Mouse (Mus musculus): ENCODE data around the gene Samd4. TPM values are rescaled to one million over a fixed set of nuclear protein-coding genes. Genes with fewer than 3 reads are reported as not detected.
A peak's percentile ranks its signal among the peaks of the same experiment; 100 is the strongest.

Gene Samd4
- polyA plus RNA-seq, 1 experiment from 2014 or later: 4.5 TPM

GRCm38 (mm10) chr14:46968046-46968445 lies 85.4 kb downstream of the Samd4 start:
- peak overlapping the region; percentile 41; the same call in 1 of the 2 replicates for H3K27ac ChIP-seq
- H3K27me3 ChIP-seq (ENCODE audit: insufficient read depth, poor library complexity, severe bottlenecking): peaks cover 3% of the 10 kb centered on the region; the same call in 1 of the 2 replicates
- H3K9me3 ChIP-seq: no peaks in the 10 kb centered on the region
- H3K4me1 ChIP-seq (replicated peaks): peaks cover 33% of the 10 kb centered on the region
- no peaks in the 10 kb centered on the region for H3K36me3 ChIP-seq
- WGBS: 71% methylated on average over 11 of the region's 11 CpGs
- no peak overlapping the region for H3K4me3 ChIP-seq
- DNase-seq (ENCODE audit: low spot score): no peak

GRCm38 (mm10) chr14:46970673-46971072 lies 88.0 kb downstream of the Samd4 start:
- peaks cover 3% of the 10 kb centered on the region; the same call in 1 of the 2 replicates for H3K27me3 ChIP-seq (ENCODE audit: insufficient read depth, poor library complexity, severe bottlenecking)
- DNase-seq (ENCODE audit: low spot score): no peak

DNA sequence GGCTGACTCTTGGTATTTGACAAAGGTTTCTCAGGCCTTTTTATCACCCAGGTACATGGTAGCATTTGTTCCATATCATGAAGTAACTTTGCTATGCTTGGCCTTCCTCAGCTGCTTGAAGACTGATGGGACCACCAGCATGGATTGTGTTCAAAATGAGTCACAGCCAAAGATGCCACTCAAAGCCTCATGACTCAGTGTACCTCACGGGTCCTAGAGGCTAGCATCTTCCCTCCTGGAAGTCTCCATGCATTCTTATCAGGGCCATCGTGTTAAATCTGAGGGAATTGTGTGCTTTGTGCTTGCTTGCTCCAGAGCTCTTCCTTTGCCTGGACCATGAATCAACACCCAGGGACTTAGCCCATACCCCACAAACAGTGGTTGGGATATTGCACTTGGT lies 89.1 kb downstream of the Samd4 start:
- Histone ChIP-seq H3K36me3 (no peaks in the 10 kb centered on the region), H3K9me3 (no peaks in the 10 kb centered on the region), H3K27me3 (ENCODE audit: insufficient read depth, poor library complexity, severe bottlenecking) (peaks cover 3% of the 10 kb centered on the region; the same call in 1 of the 2 replicates), H3K27ac (no peak overlapping the region), H3K4me3 (no peak overlapping the region), H3K4me1 (replicated peaks) (peaks cover 24% of the 10 kb centered on the region)
- no peak for DNase-seq (ENCODE audit: low spot score)
- 87% methylated on average over 2 of the region's 2 CpGs for WGBS

More at GRCm38 (mm10) chr14:46970673-46971072, 88.0 kb downstream of the Samd4 start:
- Histone ChIP-seq H3K27ac (no peak overlapping the region), H3K9me3 (no peaks in the 10 kb centered on the region), H3K4me3 (no peak overlapping the region), H3K4me1 (replicated peaks) (peaks cover 31% of the 10 kb centered on the region), H3K36me3 (no peaks in the 10 kb centered on the region)
- 91% methylated on average over 3 of the region's 3 CpGs for WGBS

- Histone ChIP-seq H3K9me3 (no peaks in the 10 kb centered on the region), H3K4me3 (no peak overlapping the region), H3K36me3 (no peaks in the 10 kb centered on the region), H3K4me1 (replicated peaks) (peaks cover 22% of the 10 kb centered on the region), H3K27ac (no peak overlapping the region), H3K27me3 (ENCODE audit: insufficient read depth, poor library complexity, severe bottlenecking) (no peaks in the 10 kb centered on the region)
- DNase-seq (ENCODE audit: low spot score): no peak
- WGBS: 72% methylated on average over 9 of the region's 9 CpGs
These were observed 92.2 kb downstream of the Samd4 start for GRCm38 (mm10) chr14:46974874-46975273.

DNA sequence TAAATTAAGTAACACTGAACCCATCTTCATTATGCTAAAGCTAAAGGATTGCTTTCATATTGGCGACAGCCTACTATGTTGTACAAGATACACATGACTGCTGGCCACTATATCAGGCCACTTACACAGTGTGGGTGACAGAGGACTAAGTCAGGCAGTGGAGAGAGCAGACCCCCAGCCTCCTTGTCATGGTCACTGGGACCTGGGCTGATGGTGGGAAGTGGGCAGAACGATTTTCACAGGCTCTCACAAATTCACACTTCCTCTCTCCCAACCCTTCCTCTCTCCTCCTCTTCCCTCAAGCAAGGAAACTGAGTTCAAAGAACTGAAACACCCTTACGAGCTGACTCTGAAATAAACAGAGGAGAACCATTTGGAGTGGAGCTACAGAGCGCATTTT lies 93.3 kb downstream of the Samd4 start:
- Histone ChIP-seq H3K4me3 (no peak overlapping the region), H3K36me3 (no peaks in the 10 kb centered on the region), H3K27me3 (ENCODE audit: insufficient read depth, poor library complexity, severe bottlenecking) (no peaks in the 10 kb centered on the region), H3K9me3 (no peaks in the 10 kb centered on the region), H3K27ac (no peak overlapping the region), H3K4me1 (replicated peaks) (peaks cover 22% of the 10 kb centered on the region)
- no peak for DNase-seq (ENCODE audit: low spot score)
- WGBS: 85% methylated on average over 4 of the region's 4 CpGs

DNA sequence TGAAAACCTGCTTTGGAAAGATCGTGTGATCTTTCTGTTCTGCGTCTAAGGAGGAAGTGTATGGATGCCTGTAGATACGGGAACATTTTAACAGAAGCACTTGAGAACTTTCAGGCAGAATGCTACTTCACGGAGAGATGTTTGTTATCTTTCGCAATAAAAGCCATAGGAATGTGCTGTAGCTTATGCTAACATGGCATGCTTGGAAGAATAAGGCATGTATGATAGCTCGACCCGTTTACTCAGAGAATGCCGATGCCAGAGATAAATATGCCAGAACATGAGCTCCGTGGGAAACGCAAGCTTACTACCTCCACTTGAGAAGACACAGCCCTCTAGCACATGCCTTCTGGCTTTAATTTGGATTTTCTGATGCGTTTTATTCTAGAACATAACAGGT lies 94.1 kb downstream of the Samd4 start:
- Histone ChIP-seq H3K4me1 (replicated peaks) (peaks cover 26% of the 10 kb centered on the region), H3K4me3 (no peak overlapping the region), H3K36me3 (no peaks in the 10 kb centered on the region), H3K27ac (no peak overlapping the region), H3K27me3 (ENCODE audit: insufficient read depth, poor library complexity, severe bottlenecking) (no peaks in the 10 kb centered on the region), H3K9me3 (no peaks in the 10 kb centered on the region)
- no peak for DNase-seq (ENCODE audit: low spot score)
- WGBS: 88% methylated on average over 11 of the region's 11 CpGs

GRCm38 (mm10) chr14:46977660-46978059 lies 95.0 kb downstream of the Samd4 start:
- WGBS: 65% methylated on average over 10 of the region's 10 CpGs
- H3K27ac ChIP-seq: no peak overlapping the region
- no peaks in the 10 kb centered on the region for H3K9me3 ChIP-seq
- peaks cover 33% of the 10 kb centered on the region for H3K4me1 ChIP-seq (replicated peaks)
- no peak overlapping the region for H3K4me3 ChIP-seq
- no peaks in the 10 kb centered on the region for H3K36me3 ChIP-seq
- no peak for DNase-seq (ENCODE audit: low spot score)
- H3K27me3 ChIP-seq (ENCODE audit: insufficient read depth, poor library complexity, severe bottlenecking): no peaks in the 10 kb centered on the region

DNA sequence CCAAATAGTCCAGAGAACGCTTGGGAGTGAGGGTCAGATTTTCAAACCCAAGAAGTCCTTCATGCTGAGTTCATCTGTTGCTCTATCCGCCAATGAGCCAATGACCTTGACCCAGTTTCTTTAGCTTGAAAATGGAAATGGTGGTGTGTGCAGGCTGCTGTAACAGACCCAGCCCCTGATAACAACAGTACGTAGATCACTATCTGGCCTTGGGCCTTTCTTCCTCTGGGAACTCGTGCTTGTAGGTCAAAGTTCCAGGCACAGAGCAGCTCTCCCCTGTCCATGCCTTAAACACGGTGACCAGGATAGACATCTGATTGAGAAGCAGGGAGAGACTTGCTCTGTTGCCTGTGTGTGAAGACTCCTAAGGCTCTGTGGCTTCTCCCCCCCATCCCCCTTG lies 96.5 kb downstream of the Samd4 start:
- 76% methylated on average over 5 of the region's 5 CpGs for WGBS
- Histone ChIP-seq H3K27ac (no peak overlapping the region), H3K9me3 (no peaks in the 10 kb centered on the region), H3K27me3 (ENCODE audit: insufficient read depth, poor library complexity, severe bottlenecking) (no peaks in the 10 kb centered on the region; the same call in 1 of the 2 replicates), H3K4me3 (no peak overlapping the region), H3K36me3 (no peaks in the 10 kb centered on the region), H3K4me1 (replicated peaks) (peaks cover 31% of the 10 kb centered on the region)
- no peak for DNase-seq (ENCODE audit: low spot score)

DNA sequence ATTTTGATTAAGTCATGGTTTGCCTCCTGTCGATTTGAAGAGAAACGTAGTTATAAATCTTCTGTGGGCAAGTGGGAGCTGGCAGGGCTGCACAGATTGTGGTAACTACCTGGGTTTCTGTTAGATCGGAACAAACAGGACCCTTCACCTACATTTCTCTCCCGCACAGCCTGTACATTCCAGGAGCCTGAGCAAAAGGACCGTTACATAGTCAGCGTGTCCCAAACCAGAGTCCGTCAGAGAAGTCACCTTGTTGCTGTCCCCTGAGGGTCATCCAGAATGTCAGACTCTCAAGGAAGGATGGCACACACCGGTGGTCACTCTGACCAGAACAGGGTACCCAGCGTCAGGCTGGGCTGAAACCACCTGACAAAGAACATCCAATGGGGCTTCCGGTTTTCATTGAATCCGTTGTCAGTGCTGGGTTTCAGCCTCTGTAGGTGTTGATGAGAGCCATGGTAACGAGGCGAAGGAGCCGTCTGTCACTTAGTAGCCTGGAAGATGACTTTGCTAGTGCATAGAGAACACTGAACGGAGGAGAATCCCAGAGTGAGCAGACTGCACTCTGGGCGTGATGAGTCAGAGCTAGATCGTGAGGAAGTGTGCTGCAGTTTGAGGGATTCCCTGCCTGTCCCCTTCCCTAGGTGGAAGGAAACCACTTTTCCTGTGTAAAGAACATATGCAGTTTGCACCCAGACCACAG lies 98.2 kb downstream of the Samd4 start:
- 82% methylated on average over 17 of the region's 17 CpGs for WGBS
- H3K4me1 ChIP-seq (replicated peaks): peaks cover 36% of the 10 kb centered on the region

DNA sequence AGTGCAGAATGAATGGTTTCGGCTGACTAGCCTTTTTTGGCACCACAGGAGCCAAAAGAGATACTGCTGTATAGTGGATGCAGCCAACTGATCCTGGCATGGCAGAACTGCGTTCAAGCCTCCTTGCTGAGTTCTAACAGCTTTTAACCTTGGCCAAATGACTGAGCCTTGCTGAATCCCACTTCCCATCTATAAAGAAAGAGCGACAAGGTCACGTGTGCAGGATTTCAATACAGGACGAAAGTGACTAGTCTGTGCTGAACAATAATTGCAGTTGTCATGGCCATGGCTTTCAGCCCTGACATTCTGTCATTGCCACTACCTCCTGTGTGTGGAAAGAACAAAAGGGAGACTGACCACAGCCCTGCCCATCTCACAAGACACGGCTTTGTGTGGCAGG lies 99.5 kb downstream of the Samd4 start:
- WGBS: 70% methylated on average over 6 of the region's 6 CpGs
- Histone ChIP-seq H3K9me3 (no peaks in the 10 kb centered on the region), H3K4me3 (no peak overlapping the region), H3K36me3 (no peaks in the 10 kb centered on the region), H3K27me3 (ENCODE audit: insufficient read depth, poor library complexity, severe bottlenecking) (no peaks in the 10 kb centered on the region; the same call in 1 of the 2 replicates), H3K27ac (no peak overlapping the region), H3K4me1 (replicated peaks) (peaks cover 32% of the 10 kb centered on the region)
- no peak for DNase-seq (ENCODE audit: low spot score)

More for the DNA sequence above, 98.2 kb downstream of the Samd4 start:
- H3K9me3 ChIP-seq: no peaks in the 10 kb centered on the region
- no peak overlapping the region for H3K27ac ChIP-seq
- H3K36me3 ChIP-seq: no peaks in the 10 kb centered on the region
- no peak for DNase-seq (ENCODE audit: low spot score)
- no peaks in the 10 kb centered on the region; the same call in 1 of the 2 replicates for H3K27me3 ChIP-seq (ENCODE audit: insufficient read depth, poor library complexity, severe bottlenecking)
- H3K4me3 ChIP-seq: no peak overlapping the region

- H3K36me3 ChIP-seq: no peaks in the 10 kb centered on the region
- peaks cover 31% of the 10 kb centered on the region for H3K4me1 ChIP-seq (replicated peaks)
- no peaks in the 10 kb centered on the region for H3K9me3 ChIP-seq
- peak overlapping the region; percentile 56 for H3K27ac ChIP-seq
- H3K4me3 ChIP-seq: no peak overlapping the region
- 60% methylated on average over 8 of the region's 8 CpGs for WGBS
- H3K27me3 ChIP-seq (ENCODE audit: insufficient read depth, poor library complexity, severe bottlenecking): no peaks in the 10 kb centered on the region; the same call in 1 of the 2 replicates
- DNase-seq (ENCODE audit: low spot score): no peak
These were observed 102.0 kb downstream of the Samd4 start for GRCm38 (mm10) chr14:46984542-46985125.

GRCm38 (mm10) chr14:46989694-46990093 lies 107.0 kb downstream of the Samd4 start:
- Histone ChIP-seq H3K36me3 (no peaks in the 10 kb centered on the region), H3K4me3 (peak overlapping the region; percentile 20; the same call in 1 of the 2 replicates), H3K27ac (peak overlapping the region; percentile 80), H3K27me3 (ENCODE audit: insufficient read depth, poor library complexity, severe bottlenecking) (no peaks in the 10 kb centered on the region), H3K4me1 (replicated peaks) (peaks cover 34% of the 10 kb centered on the region), H3K9me3 (no peaks in the 10 kb centered on the region)
- DNase-seq (ENCODE audit: low spot score): peak; percentile 56
- 30% methylated on average over 4 of the region's 4 CpGs for WGBS

DNA sequence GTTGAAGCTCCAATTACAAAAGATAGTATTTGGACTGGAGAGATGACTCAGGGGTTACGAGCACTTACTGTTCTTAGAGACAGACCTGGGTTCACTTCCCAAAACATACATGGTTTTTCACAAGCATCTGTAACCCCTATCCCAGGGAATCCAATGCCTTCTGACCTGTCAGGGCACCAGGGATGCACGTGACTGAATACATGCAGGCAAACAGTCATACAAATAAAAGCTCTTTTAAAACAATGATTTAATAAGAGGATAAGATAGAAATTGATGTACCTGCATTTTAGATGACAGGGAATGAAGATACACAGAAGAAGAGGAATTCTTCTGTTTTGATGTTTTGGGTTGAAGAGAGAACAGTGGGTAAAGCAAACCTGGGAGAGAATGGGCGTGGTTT lies 107.8 kb downstream of the Samd4 start:
- DNase-seq (ENCODE audit: low spot score): no peak
- Histone ChIP-seq H3K4me1 (replicated peaks) (peaks cover 27% of the 10 kb centered on the region), H3K36me3 (no peaks in the 10 kb centered on the region), H3K4me3 (no peak overlapping the region), H3K9me3 (no peaks in the 10 kb centered on the region), H3K27ac (peak overlapping the region; percentile 80), H3K27me3 (ENCODE audit: insufficient read depth, poor library complexity, severe bottlenecking) (no peaks in the 10 kb centered on the region)
- 82% methylated on average over 3 of the region's 3 CpGs for WGBS

Measured in hindbrain, embryonic 10.5 days (tissue).